Mouse (Mus musculus): Measurements from ENCODE around the gene Vps29. TPM values are rescaled to one million over a fixed set of nuclear protein-coding genes. Genes with fewer than 3 reads are reported as not detected.

Gene Vps29
- polyA plus RNA-seq, 1 experiment: 191 TPM

- peaks cover 2% of the 10 kb centered on the region; the same call in 1 of the 2 replicates for H3K4me1 ChIP-seq (ENCODE audit: control insufficient read depth, insufficient read depth, low read length)
- peak within 1 kb of the TSS; percentile 75 for H3K4me3 ChIP-seq (ENCODE audit: insufficient read depth, low read length)
- TF ChIP-seq POLR2A (IDR thresholded peaks at IDR 0.05; ENCODE audit: extremely low read depth, insufficient read depth, low read length) (peak; percentile 87), CTCF (IDR thresholded peaks at IDR 0.05; ENCODE audit: extremely low read depth, insufficient read depth, low read length) (no peak)
- H3K27ac ChIP-seq (ENCODE audit: insufficient read depth, low read length): peak within 1 kb of the TSS; percentile 75; the same call in 1 of the 2 replicates
These were observed 18.1 kb downstream of the Vps29 start, which contains the start of gene Fam216a for GRCm38 (mm10) chr5:122372192-122372769. TSS of gene Fam216a (minus strand) at chr5:122372364.

GRCm38 (mm10) chr5:122372878-122373277, 18.7 kb downstream of the Vps29 start:
- Histone ChIP-seq H3K27ac (ENCODE audit: insufficient read depth, low read length) (no peak overlapping the region), H3K4me1 (ENCODE audit: control insufficient read depth, insufficient read depth, low read length) (peaks cover 2% of the 10 kb centered on the region; the same call in 1 of the 2 replicates), H3K4me3 (ENCODE audit: insufficient read depth, low read length) (peak overlapping the region; percentile 75)
- no peak for TF ChIP-seq POLR2A (IDR thresholded peaks at IDR 0.05; ENCODE audit: extremely low read depth, insufficient read depth, low read length)
- TF ChIP-seq CTCF (IDR thresholded peaks at IDR 0.05; ENCODE audit: extremely low read depth, insufficient read depth, low read length): no peak

DNA sequence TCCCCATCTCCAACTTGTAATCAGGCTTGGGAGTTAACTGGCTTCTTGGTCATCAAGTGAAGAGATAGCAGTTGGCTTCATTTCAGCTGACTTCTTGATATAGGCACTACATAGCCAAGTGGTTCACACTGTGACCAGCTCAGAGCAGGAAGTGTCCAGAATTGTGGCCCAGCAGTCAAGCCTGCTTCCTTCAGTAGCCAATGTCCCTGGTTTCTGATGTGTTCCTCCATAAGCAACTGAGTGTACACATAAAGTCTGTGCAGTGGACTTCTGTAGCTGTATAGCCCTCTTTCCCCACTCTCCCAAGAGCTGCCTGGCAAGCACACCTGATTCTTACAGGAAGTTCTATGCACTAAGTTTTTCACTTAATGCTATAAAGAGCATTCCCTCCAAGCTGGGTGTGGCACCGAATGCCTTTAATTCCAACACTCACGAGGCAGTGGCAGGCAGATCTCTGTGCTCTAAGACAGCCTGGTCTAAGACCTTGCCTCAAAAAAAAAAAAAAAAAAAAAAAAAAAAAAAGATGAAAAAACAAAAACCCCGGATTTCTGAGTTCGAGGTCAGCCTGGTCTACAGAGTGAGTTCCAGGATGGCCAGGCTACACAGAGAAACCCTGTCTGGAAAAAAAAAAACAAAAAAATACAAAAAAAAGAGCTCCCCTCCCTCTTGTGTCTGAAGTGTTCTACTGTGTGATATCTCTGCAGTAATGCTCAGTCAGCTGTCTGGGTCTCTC, 23.1 kb downstream of the Vps29 start:
- H3K27ac ChIP-seq (ENCODE audit: insufficient read depth, low read length): no peak overlapping the region
- no peak overlapping the region for H3K4me3 ChIP-seq (ENCODE audit: insufficient read depth, low read length)
- no peaks in the 10 kb centered on the region for H3K4me1 ChIP-seq (ENCODE audit: control insufficient read depth, insufficient read depth, low read length)
- no peak for TF ChIP-seq CTCF (IDR thresholded peaks at IDR 0.05; ENCODE audit: extremely low read depth, insufficient read depth, low read length)
- TF ChIP-seq POLR2A (IDR thresholded peaks at IDR 0.05; ENCODE audit: extremely low read depth, insufficient read depth, low read length): no peak

GRCm38 (mm10) chr5:122378171-122378570, 24.0 kb downstream of the Vps29 start:
- TF ChIP-seq CTCF (IDR thresholded peaks at IDR 0.05; ENCODE audit: extremely low read depth, insufficient read depth, low read length): no peak
- TF ChIP-seq POLR2A (IDR thresholded peaks at IDR 0.05; ENCODE audit: extremely low read depth, insufficient read depth, low read length): no peak
- H3K4me3 ChIP-seq (ENCODE audit: insufficient read depth, low read length): no peak overlapping the region
- no peak overlapping the region for H3K27ac ChIP-seq (ENCODE audit: insufficient read depth, low read length)

GRCm38 (mm10) chr5:122379374-122380155, 25.4 kb downstream of the Vps29 start:
- TF ChIP-seq POLR2A (IDR thresholded peaks at IDR 0.05; ENCODE audit: extremely low read depth, insufficient read depth, low read length) (no peak), CTCF (IDR thresholded peaks at IDR 0.05; ENCODE audit: extremely low read depth, insufficient read depth, low read length) (peak; percentile 93)
- no peaks in the 10 kb centered on the region for H3K4me1 ChIP-seq (ENCODE audit: control insufficient read depth, insufficient read depth, low read length)
- no peak overlapping the region for H3K27ac ChIP-seq (ENCODE audit: insufficient read depth, low read length)
- H3K4me3 ChIP-seq (ENCODE audit: insufficient read depth, low read length): no peak overlapping the region

More at GRCm38 (mm10) chr5:122378171-122378570, 24.0 kb downstream of the Vps29 start:
- H3K4me1 ChIP-seq (ENCODE audit: control insufficient read depth, insufficient read depth, low read length): no peaks in the 10 kb centered on the region

DNA sequence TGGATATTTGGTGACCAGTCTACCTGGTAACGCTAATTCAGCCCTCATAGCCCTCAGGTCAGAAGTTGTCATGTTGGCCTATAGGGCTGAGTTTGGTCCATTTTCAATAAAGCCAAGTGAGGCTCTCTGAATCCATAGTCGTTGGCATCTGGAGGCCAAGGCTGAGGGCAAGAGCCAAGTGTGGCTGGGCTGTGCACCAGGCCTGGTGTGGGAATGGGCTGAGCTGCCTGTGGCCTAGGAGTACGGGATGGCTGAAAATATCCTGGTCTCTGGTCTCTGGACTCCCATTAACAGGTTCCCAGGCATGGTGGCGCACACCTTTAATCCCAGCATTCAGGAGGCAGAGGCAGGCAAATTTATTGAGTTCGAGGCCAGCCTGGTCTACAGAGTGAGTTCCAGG, 35.8 kb downstream of the Vps29 start:
- TF ChIP-seq POLR2A (IDR thresholded peaks at IDR 0.05; ENCODE audit: extremely low read depth, insufficient read depth, low read length) (no peak), CTCF (IDR thresholded peaks at IDR 0.05; ENCODE audit: extremely low read depth, insufficient read depth, low read length) (no peak)
- Histone ChIP-seq H3K4me3 (ENCODE audit: insufficient read depth, low read length) (no peak overlapping the region), H3K27ac (ENCODE audit: insufficient read depth, low read length) (no peak overlapping the region), H3K4me1 (ENCODE audit: control insufficient read depth, insufficient read depth, low read length) (peaks cover 1% of the 10 kb centered on the region; the same call in 1 of the 2 replicates)

DNA sequence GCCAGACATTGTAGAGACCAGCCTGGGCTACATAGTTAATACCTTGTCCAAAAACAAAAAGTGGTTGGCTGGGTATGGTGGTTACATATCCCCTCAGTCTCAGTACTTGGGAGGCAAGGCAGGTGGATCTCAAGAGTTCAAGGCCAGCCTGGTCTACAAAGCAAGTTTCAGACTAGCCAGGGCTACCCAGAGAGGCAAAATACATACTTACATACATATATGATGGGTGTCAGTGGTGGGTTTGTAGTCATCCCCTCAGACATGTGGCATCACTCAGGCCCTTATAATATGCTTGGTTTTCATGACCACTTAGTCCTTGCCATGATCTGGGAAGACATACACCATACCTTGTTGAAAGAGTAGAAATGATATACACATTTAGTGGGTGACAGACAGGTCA, 36.5 kb downstream of the Vps29 start:
- TF ChIP-seq CTCF (IDR thresholded peaks at IDR 0.05; ENCODE audit: extremely low read depth, insufficient read depth, low read length) (no peak), POLR2A (IDR thresholded peaks at IDR 0.05; ENCODE audit: extremely low read depth, insufficient read depth, low read length) (no peak)
- H3K27ac ChIP-seq (ENCODE audit: insufficient read depth, low read length): no peak overlapping the region
- peaks cover 4% of the 10 kb centered on the region; the same call in 1 of the 2 replicates for H3K4me1 ChIP-seq (ENCODE audit: control insufficient read depth, insufficient read depth, low read length)
- H3K4me3 ChIP-seq (ENCODE audit: insufficient read depth, low read length): no peak overlapping the region

- H3K4me3 ChIP-seq (ENCODE audit: insufficient read depth, low read length): peak overlapping the region; percentile 89
- TF ChIP-seq CTCF (IDR thresholded peaks at IDR 0.05; ENCODE audit: extremely low read depth, insufficient read depth, low read length): no peak
- no peak for TF ChIP-seq POLR2A (IDR thresholded peaks at IDR 0.05; ENCODE audit: extremely low read depth, insufficient read depth, low read length)
- H3K4me1 ChIP-seq (ENCODE audit: control insufficient read depth, insufficient read depth, low read length): peaks cover 4% of the 10 kb centered on the region; the same call in 1 of the 2 replicates
- H3K27ac ChIP-seq (ENCODE audit: insufficient read depth, low read length): no peak overlapping the region
These were observed 37.1 kb downstream of the Vps29 start for GRCm38 (mm10) chr5:122391178-122391785.

DNA sequence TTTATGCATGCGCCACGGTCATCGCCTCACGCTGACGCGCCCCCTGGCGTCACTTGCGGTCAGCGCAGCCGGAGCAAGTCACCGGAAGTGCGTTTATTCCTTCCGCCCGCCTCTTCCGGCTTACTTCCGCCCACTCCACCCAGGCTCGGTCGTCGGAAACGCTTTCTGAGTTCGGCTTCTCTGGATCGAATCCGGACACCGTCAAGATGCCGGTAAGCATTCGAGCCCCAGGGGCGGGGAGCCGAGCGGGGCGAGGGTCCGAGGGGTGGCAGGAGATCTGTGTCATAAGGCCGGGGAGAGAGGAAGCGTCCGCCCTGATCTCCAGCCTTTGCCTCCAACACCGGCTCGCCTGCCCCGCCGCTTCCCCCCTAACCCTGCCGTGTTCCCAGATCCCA, 37.6 kb downstream of the Vps29 start, which contains the start of gene Arpc3:
TSS of gene Arpc3 (plus strand) at position 93 of the 395 bp plus-strand sequence.
- peak; percentile 92 for TF ChIP-seq POLR2A (IDR thresholded peaks at IDR 0.05; ENCODE audit: extremely low read depth, insufficient read depth, low read length)
- peak; percentile 84 for TF ChIP-seq CTCF (IDR thresholded peaks at IDR 0.05; ENCODE audit: extremely low read depth, insufficient read depth, low read length)
- Histone ChIP-seq H3K4me1 (ENCODE audit: control insufficient read depth, insufficient read depth, low read length) (peaks cover 4% of the 10 kb centered on the region; the same call in 1 of the 2 replicates), H3K27ac (ENCODE audit: insufficient read depth, low read length) (0 out of 2 replicates have a peak within 1 kb of the TSS, but pooled peaks have one; percentile 2), H3K4me3 (ENCODE audit: insufficient read depth, low read length) (peak within 1 kb of the TSS; percentile 89)
